Mouse (Mus musculus) induced T-regulatory cell, adult 2 months (primary cell): ENCODE results near the gene Ica1l.

Experiments used
- DNase-seq: peaks from one replicate; pipeline ENCODE4 v3.0.0-alpha.2; 2012; ENCODE audit warnings: low read depth

The Ica1l gene

DNA sequence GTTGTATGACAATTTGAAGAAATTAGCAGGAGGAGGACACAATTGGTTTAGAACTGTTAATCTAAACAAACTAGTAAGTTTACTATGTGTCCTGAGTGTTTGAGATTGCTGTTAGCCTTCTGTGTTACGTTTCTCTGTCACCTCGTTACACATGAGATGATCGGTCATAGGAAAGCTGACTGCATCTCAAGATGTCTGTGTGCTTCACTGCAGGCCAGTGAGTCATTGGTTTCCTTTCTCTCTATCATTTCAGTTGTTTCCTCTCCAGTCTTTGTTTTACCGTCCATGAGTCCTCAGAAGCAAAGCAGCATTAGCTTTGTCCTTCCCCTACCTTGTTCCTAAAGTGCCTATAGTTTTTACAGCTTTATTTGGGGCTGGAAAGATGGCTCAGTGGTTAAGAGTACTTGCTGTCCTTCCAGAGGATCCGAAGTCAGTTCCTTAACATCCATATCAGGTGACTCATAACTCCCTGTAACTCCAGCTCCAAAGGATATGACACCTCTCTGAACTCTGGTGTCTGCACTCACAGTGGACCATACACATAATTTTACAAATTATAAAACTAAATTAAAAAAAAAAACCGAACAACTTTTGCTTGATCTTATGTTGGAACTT is 76.7 kb downstream of the Ica1l start:
- no peak for DNase-seq

- DNase-seq = no peak
Measured at GRCm38 (mm10) chr1:59959941-59960340, 83.0 kb downstream of the Ica1l start.

DNA sequence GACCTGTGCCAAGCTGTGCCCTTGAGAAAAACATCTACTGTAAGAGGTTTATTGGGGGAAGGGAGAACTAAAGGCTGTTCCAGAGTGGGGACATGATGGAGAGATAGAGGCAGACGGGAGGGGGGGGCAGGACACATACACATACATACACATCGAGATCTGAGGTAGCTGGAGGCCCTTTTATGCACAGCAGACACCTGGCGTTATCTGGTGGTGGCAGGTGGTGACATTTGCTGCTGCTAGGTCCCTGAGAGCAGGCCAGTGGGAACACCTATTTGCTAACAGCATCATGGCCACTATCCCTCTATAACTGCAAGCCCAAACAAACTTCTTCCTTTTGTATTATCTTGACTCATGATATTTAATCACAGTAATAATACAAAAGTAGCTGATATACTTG is 85.8 kb downstream of the Ica1l start:
- no peak for DNase-seq

DNA sequence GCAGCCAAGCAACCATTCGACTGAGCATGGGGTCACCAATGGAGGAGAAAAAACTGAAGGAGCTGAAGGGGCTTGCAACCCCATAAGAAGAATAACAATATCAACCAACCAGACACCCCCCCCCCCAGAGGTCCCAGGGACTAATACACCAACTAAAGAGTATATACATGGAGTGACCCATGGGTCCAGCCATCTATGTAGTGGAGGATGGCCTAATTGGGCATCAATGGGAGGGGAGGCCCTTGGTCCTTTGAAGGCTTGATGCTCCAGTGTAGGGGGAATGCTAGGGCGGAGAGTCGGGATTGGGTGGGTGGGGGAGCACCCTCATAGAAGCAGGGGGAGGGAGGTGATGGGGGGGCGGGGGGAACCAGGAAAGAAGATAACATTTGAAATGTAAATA is 95.5 kb downstream of the Ica1l start:
- DNase-seq = no peak

GRCm38 (mm10) chr1:59945969-59946368 is 97.0 kb downstream of the Ica1l start:
- no peak for DNase-seq

DNA sequence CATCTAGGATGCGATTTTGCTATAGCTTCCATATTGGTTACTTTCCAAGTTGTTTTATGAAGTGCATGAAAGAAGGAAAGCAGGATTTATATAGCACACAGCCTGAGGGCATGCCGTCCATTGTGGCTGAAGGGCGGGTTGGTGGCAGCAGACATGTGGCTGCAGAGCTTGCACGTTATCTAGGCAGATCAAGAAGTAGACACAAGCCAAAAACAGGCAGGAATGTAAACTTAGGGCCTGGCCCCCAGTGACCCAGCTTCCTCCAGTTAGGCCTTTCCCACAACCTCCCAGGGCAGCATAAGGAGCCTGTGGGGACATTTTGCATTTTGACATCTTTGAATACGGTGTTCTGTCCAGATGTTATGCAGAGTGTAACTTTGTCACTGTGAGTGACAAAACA is 99.2 kb downstream of the Ica1l start:
- DNase-seq = no peak

DNA sequence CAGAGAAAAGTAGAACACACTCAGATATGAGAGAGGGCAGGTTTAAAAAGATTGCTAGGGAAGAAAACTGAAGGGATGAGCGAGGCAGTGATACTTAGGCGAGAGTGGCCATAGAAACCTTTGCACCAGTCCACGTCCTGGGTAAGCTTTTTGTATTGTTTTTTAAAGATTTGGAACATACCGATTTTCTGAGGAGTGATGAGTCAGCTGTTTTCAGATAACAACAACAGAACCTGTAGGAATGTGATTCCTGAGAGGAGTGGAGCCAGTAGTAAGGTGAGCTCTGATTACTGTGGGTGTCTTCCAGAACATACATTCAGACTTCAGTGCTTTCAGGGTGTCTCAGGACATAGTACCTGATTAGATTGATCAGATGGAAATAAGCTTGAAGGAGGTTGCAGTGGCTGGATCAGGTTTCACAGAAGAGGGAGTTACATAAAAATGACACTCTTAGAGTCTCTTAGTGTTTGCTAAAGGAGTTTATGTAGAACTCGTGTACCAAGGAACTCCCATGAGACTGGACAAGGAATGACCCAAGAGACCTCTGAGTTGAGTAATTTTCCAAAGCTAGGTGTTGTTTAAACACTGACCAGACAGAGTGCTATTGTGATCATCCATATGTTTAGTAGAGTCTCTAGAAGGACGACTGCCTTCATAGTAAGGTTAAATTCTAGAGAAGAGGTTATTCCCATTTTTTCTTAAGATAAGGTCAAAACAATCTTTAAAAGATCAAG is 100.8 kb downstream of the Ica1l start:
- no peak for DNase-seq

DNA sequence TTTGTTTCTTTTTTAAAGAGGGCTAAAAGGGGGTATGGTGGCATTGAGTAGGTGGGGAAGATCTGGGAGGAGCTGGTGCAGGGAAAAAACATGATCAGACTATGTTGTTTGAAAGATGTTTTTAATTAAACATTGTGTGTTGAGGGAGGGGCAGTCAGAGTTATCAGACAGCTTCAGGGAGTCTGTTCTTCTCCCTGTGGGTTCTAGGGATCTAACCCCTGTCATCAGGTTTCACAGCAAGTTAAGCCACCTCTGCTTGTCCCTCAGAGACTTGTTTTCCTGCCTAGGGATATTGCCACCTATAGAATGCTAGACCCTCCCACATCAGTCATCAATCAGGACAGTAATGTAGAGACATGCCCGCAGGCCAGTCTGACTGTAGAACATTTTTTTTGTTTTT is 101.9 kb downstream of the Ica1l start:
- no peak for DNase-seq

GRCm38 (mm10) chr1:59932991-59933390 is 110.0 kb downstream of the Ica1l start:
- DNase-seq = no peak
